Mouse (Mus musculus): Measurements from ENCODE around the gene Arhgef19. TPM values are rescaled to one million over a fixed set of nuclear protein-coding genes. Genes with fewer than 3 reads are reported as not detected.

Arhgef19 gene
- total and polyA plus RNA-seq, 3 experiments, result 0.78 TPM; not detected in 2

DNA sequence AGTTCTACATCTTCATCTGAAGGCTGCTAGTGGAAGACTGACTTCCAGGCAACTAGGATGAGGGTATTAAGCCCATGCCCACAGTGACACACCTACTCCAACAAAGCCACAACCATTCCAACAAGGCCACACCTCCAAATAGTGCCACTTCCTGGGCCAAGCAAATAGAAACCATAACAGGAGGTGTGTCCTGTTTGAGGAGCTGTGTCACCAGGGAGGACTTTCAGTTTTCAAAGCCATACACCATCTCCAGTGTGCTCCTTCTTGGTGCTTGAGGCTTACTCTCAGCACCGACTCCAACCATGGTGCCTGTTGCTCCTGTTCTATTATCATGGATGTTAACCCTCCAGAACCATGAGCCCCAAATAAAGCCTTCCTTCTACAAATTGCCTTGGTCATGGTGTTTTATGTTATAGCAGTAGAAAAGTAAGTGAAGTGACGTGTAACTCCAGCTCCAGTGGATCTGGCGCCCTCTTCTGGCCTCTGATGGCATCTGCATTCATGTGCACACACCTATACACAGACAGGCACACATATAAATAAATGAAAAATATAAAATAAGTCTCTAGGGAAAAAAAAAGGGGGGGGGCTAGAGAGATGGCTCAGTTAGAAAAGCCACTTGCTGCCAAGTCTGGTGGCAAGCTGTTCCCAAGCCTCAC is 26.8 kb downstream of the Arhgef19 start:
- no peak for TF ChIP-seq RCOR1 (IDR thresholded peaks at IDR 0.05; ENCODE audit: low read depth, low read length)
- no peak for TF ChIP-seq CTCF (IDR thresholded peaks at IDR 0.05 in 2 of 3, conservative IDR thresholded peaks at IDR 0.05 in 1 of 3; ENCODE audit: control insufficient read depth in 1 of 3, insufficient read depth in 1 of 3, low read depth in 2 of 3, low read length in 3 of 3, poor library complexity in 1 of 3, severe bottlenecking in 1 of 3)
- DNase-seq (ENCODE audit: low read depth, low spot score), result no peak

GRCm38 (mm10) chr4:141267250-141267649 is 28.0 kb downstream of the Arhgef19 start:
- Histone ChIP-seq H3K9ac (ENCODE audit: control insufficient read depth, low read depth, low read length, poor library complexity, severe bottlenecking) (no peak overlapping the region), H3K4me3 (ENCODE audit: control insufficient read depth in 1 of 2, insufficient read depth in 1 of 2, low read depth in 2 of 2, low read length in 2 of 2) (no peak overlapping the region), H3K36me3 (ENCODE audit: control insufficient read depth in 1 of 2, insufficient read depth in 2 of 2, low read length in 2 of 2) (peaks cover 0 to 2% of the 10 kb centered on the region in 2 experiments; a peak in 1 of 4 replicates), H3K27ac (ENCODE audit: control insufficient read depth, low read depth, low read length) (no peak overlapping the region), H3K79me2 (ENCODE audit: control insufficient read depth, insufficient read depth, low read length, poor library complexity) (no peaks in the 10 kb centered on the region), H3K27me3 (ENCODE audit: control insufficient read depth in 1 of 2, insufficient read depth in 2 of 2, low read length in 2 of 2) (no peaks in the 10 kb centered on the region), H3K9me3 (replicated peaks; ENCODE audit: insufficient read depth, low read length) (no peaks in the 10 kb centered on the region), H3K4me1 (ENCODE audit: control insufficient read depth in 1 of 2, insufficient read depth in 2 of 2, low read length in 2 of 2) (peaks cover 0 to 10% of the 10 kb centered on the region in 2 experiments; a peak in 1 of 4 replicates)
- TF ChIP-seq BHLHE40 (IDR thresholded peaks at IDR 0.05; ENCODE audit: borderline replicate concordance, low read depth, low read length) (no peak), MYB (IDR thresholded peaks at IDR 0.05; ENCODE audit: low read depth, low read length) (no peak), POLR2A (IDR thresholded peaks at IDR 0.05; ENCODE audit: control insufficient read depth in 1 of 2, insufficient read depth in 1 of 2, low read depth in 1 of 2, low read length in 2 of 2, poor library complexity in 1 of 2) (no peak), POLR2AphosphoS5 (IDR thresholded peaks at IDR 0.05; ENCODE audit: borderline replicate concordance, low read depth, low read length) (no peak), MYC (IDR thresholded peaks at IDR 0.05; ENCODE audit: low read depth, low read length) (no peak), TAL1 (IDR thresholded peaks at IDR 0.05; ENCODE audit: low read length) (no peak), HCFC1 (IDR thresholded peaks at IDR 0.05; ENCODE audit: low read depth, low read length) (no peak), UBTF (IDR thresholded peaks at IDR 0.05; ENCODE audit: borderline replicate concordance, insufficient read depth, low read depth, low read length) (no peak), SIN3A (IDR thresholded peaks at IDR 0.05; ENCODE audit: low read length) (no peak), TBP (IDR thresholded peaks at IDR 0.05; ENCODE audit: low read depth, low read length) (no peak), RAD21 (IDR thresholded peaks at IDR 0.05; ENCODE audit: low read depth, low read length) (no peak), MAZ (IDR thresholded peaks at IDR 0.05; ENCODE audit: low read depth, low read length) (no peak), NRF1 (IDR thresholded peaks at IDR 0.05; ENCODE audit: insufficient read depth, low read depth, low read length, poor library complexity, severe bottlenecking) (no peak), RCOR1 (IDR thresholded peaks at IDR 0.05; ENCODE audit: low read depth, low read length) (no peak), ZMIZ1 (IDR thresholded peaks at IDR 0.05; ENCODE audit: low read depth, low read length) (no peak), GATA1 (IDR thresholded peaks at IDR 0.05; ENCODE audit: low read depth, low read length) (no peak), MAX (IDR thresholded peaks at IDR 0.05; ENCODE audit: low read length) (no peak), CHD2 (IDR thresholded peaks at IDR 0.05; ENCODE audit: low read length) (no peak)
- no peak for DNase-seq (ENCODE audit: low read depth, low spot score)

More for the DNA sequence above, 26.8 kb downstream of the Arhgef19 start:
- H3K36me3 ChIP-seq (ENCODE audit: control insufficient read depth in 1 of 2, insufficient read depth in 2 of 2, low read length in 2 of 2), result peaks cover 0 to 2% of the 10 kb centered on the region in 2 experiments; a peak in 1 of 4 replicates
- no peak overlapping the region for H3K9ac ChIP-seq (ENCODE audit: control insufficient read depth, low read depth, low read length, poor library complexity, severe bottlenecking)
- H3K9me3 ChIP-seq (replicated peaks; ENCODE audit: insufficient read depth, low read length), result no peaks in the 10 kb centered on the region
- no peak overlapping the region for H3K27ac ChIP-seq (ENCODE audit: control insufficient read depth, low read depth, low read length)
- peaks cover 0 to 10% of the 10 kb centered on the region in 2 experiments; a peak in 1 of 4 replicates for H3K4me1 ChIP-seq (ENCODE audit: control insufficient read depth in 1 of 2, insufficient read depth in 2 of 2, low read length in 2 of 2)
- H3K79me2 ChIP-seq (ENCODE audit: control insufficient read depth, insufficient read depth, low read length, poor library complexity), result no peaks in the 10 kb centered on the region
- no peak overlapping the region for H3K4me3 ChIP-seq (ENCODE audit: control insufficient read depth in 1 of 2, insufficient read depth in 1 of 2, low read depth in 2 of 2, low read length in 2 of 2)
- no peaks in the 10 kb centered on the region for H3K27me3 ChIP-seq (ENCODE audit: control insufficient read depth in 1 of 2, insufficient read depth in 2 of 2, low read length in 2 of 2)
